Mouse (Mus musculus): ENCODE data around the gene Uap1.

Uap1 gene

GRCm38 (mm10) chr1:170185137-170185536 is 10.4 kb upstream of the Uap1 start:
- TF ChIP-seq GATA4 (IDR thresholded peaks at IDR 0.05; ENCODE audit: insufficient replicate concordance, low read length) = no peak

GRCm38 (mm10) chr1:170182706-170183105 is 7.9 kb upstream of the Uap1 start:
- TF ChIP-seq GATA4 (IDR thresholded peaks at IDR 0.05; ENCODE audit: insufficient replicate concordance, low read length) = no peak

DNA sequence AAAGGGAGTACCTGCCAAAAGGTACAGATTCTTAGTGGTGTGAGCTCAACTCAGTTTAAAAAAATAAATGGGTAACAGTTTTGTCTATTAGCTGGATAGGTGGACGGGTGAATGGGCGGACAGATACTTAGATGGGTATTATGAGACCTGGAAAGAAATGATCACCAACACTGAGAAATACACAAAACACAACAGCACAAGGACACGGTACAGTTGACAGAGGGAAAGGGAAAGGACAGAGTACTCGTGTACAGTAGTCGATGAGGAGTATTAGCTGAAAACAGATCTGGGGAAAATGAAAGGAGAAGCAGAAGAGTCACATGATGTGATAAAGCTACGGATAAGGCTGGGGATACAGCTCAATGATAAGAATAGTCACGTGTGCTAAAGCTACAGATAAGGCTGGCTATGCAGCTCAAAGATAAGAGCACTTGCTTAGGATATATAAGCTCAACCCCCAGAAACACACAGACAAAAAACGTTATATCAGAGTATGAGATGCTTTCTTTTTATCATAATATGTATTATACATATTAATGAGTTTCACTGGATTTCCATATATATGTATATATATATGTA is 2.0 kb upstream of the Uap1 start:
- TF ChIP-seq GATA4 (IDR thresholded peaks at IDR 0.05; ENCODE audit: insufficient replicate concordance, low read length) = no peak

DNA sequence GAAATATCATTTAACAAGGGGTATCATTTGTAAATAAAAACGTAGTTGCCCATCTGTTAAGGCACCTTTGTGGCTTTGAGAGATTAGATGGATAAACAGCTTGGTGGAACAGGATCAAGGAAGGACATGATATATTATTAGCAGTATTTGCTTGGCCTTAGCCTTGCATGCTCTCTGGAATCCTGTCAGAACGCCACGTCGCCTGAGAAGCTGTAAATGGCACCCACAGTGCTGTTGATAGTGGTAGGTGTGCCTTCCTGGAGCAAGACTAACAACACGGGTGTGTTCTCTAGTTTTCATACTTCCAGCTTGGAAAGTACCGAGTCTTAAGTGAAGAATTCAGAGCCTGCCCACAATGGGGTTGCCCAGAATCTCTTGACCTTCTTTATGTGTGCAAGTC is 1.1 kb upstream of the Uap1 start:
- TF ChIP-seq GATA4 (IDR thresholded peaks at IDR 0.05; ENCODE audit: insufficient replicate concordance, low read length) = no peak

- no peak for TF ChIP-seq GATA4 (IDR thresholded peaks at IDR 0.05; ENCODE audit: insufficient replicate concordance, low read length)
These were observed 555 bp downstream of the Uap1 start for GRCm38 (mm10) chr1:170173991-170174813.

DNA sequence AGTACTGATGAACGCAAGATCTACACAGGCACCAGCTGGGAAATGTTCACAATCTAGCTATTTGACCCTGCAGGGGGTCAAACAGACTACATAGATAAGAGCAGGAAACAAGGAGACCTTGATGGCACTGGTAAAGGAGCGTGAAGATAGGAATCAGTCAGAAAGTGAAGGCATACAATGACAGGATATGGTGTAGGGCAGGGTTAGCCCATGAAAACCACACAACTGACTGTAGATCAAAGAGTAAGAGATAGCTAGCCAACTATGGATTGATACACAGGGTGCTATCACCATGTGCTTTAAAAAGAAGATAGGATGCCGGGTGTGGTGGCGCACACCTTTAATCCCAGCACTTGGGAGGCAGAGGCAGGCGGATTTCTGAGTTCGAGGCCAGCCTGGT is 7.0 kb downstream of the Uap1 start:
- no peak for TF ChIP-seq GATA4 (IDR thresholded peaks at IDR 0.05; ENCODE audit: insufficient replicate concordance, low read length)

DNA sequence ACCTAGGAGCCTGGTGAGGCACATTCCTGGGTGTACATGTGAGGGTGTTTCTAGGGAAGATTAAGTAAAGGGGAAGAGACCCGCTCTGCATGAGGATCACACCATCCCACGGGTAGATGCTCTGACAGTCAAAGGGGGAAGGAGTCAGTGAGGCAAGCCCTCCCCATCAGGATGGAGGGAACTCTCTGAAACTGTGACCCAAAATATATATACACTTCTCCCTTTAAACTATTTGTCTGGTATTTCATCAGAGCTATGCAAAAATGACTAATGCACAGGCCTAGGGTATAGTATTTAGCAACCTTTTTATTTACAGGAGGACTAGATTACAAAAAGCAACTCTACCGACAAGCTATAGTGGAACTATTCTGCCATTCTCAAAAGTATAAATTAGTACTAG is 9.8 kb downstream of the Uap1 start:
- no peak for TF ChIP-seq GATA4 (IDR thresholded peaks at IDR 0.05; ENCODE audit: insufficient replicate concordance, low read length)

DNA sequence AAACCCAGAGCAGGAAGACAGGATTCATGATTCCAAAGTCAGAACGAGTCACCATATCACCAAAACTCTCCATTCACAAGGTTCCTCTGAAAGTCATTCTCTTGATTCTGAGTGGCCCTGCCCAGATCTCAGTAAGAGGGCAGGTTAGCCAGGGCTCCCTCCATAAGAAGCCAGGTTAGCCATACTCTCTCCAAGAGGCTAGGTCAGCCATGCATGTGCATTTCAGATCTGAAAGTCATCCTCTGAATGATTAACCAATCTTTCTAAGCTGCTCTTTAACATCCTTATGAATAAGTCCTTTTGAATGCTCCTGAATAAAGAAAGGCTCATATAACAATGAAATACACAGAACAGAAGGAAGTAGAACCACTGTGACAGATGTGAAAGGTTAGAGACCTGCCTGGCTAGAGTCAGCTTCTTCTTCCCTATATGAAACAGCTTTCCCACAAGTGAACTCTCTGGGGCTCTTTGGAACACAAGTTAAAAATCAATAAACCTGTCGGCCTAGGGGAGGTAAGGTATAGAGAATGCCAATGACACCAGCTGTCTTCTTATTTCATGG is 10.6 kb downstream of the Uap1 start:
- no peak for TF ChIP-seq GATA4 (IDR thresholded peaks at IDR 0.05; ENCODE audit: insufficient replicate concordance, low read length)

GRCm38 (mm10) chr1:170163398-170163943 is 11.3 kb downstream of the Uap1 start:
- TF ChIP-seq GATA4 (IDR thresholded peaks at IDR 0.05; ENCODE audit: insufficient replicate concordance, low read length) = no peak

DNA sequence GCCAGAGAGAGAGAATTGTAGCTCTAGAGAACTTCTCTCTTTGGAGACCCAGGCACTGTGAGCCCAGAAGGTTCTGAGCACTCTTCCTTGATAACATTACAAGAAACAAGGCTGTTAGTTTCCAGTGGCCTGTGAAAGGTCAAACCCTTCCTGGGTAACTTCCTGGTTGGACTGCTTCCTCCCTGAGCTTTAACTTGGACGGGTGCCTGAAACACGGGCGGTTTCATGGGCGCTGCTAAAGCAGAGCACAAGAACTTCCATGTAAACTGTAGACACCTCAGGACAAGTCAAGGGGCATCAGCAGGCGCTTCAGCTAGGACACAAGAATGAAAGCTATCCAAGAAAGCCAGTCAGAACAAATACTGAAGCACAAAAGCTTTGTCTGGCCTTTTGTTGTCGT is 12.9 kb downstream of the Uap1 start:
- TF ChIP-seq GATA4 (IDR thresholded peaks at IDR 0.05; ENCODE audit: insufficient replicate concordance, low read length) = no peak

DNA sequence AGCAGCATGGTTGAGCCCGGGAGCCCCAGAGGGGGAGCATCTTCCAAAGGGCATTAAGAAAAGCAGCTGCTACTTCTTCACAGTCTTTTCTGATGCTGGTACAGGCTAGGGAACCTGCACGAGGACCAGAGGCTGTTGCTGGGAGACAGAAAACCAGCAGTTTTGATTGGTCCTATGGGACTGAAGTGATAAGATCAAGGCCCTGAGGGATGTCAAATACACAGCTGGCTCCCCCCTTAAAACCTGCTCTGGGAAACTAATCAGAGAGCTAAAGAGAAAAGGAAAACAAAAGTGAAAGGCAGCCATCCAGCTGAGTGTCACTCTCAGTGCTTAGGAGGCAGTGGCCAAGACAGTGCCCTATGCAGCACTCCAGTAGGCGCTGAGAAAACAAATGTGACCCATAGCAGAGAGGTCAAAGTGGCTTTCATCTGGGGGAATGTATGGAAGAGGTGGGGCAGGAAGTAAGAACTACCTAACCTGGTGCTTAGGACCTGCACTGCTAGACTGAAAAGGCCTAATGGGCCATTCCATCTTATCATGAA is 14.3 kb downstream of the Uap1 start:
- TF ChIP-seq GATA4 (IDR thresholded peaks at IDR 0.05; ENCODE audit: insufficient replicate concordance, low read length) = no peak

- TF ChIP-seq GATA4 (IDR thresholded peaks at IDR 0.05; ENCODE audit: insufficient replicate concordance, low read length) = no peak
These were observed 15.1 kb downstream of the Uap1 start for GRCm38 (mm10) chr1:170159707-170160106.

GRCm38 (mm10) chr1:170155761-170156160 is 19.0 kb downstream of the Uap1 start:
- no peak for TF ChIP-seq GATA4 (IDR thresholded peaks at IDR 0.05; ENCODE audit: insufficient replicate concordance, low read length)

GRCm38 (mm10) chr1:170155298-170155697 is 19.5 kb downstream of the Uap1 start:
- no peak for TF ChIP-seq GATA4 (IDR thresholded peaks at IDR 0.05; ENCODE audit: insufficient replicate concordance, low read length)

DNA sequence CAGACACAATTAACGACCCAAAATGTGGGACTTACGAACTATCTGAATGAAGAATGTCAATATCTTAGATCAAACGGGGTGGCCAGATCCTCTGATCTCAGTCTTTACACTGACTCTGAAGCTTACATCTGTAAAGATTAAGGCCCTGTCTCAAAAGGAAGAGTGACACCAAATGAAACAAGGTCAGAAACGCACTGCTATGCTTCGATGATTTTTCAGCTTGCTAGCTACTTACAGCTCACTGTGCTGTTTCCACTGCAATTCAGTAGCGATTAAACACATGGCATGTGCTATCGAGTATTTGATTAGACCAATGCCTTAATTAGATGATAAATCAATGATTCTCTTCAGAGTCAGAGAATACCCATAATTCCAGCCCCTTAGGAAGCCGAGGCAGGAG is 20.8 kb downstream of the Uap1 start:
- no peak for TF ChIP-seq GATA4 (IDR thresholded peaks at IDR 0.05; ENCODE audit: insufficient replicate concordance, low read length)

GRCm38 (mm10) chr1:170152552-170152951 is 22.2 kb downstream of the Uap1 start:
- no peak for TF ChIP-seq GATA4 (IDR thresholded peaks at IDR 0.05; ENCODE audit: insufficient replicate concordance, low read length)

Measured in liver, adult (tissue).